Mouse (Mus musculus) heart, adult 2 months (tissue): ENCODE data around the gene Megf6. TPM values are rescaled to one million over a fixed set of nuclear protein-coding genes. Genes with fewer than 3 reads are reported as not detected.

Experiments used
- DNase-seq, 2 experiments: peaks; one replicate each; pipeline ENCODE4 v3.0.0; 2021
- H3K27ac ChIP-seq: fragments of 200-600 bp; 2 replicates; pipeline ENCODE4 v1.8.1; 2022
- H3K27me3 ChIP-seq: fragments of 200-500 bp; 2 replicates; pipeline ENCODE4 v1.6.1; 2012; ENCODE audit warnings: mild to moderate bottlenecking, low read length, inconsistent platforms, mixed read lengths; ENCODE audit not compliant: control insufficient read depth, insufficient read depth
- H3K36me3 ChIP-seq: fragments of 200-500 bp; 2 replicates; pipeline ENCODE4 v1.6.1; 2012; ENCODE audit warnings: low read length, inconsistent platforms; ENCODE audit not compliant: control insufficient read depth, insufficient read depth
- H3K4me1 ChIP-seq: fragments of 200-500 bp; 2 replicates; pipeline ENCODE4 v1.6.1; 2011; ENCODE audit warnings: low read length; ENCODE audit not compliant: control insufficient read depth, insufficient read depth
- H3K4me3 ChIP-seq: fragments of 200-600 bp; 2 replicates; pipeline ENCODE4 v1.8.1; 2022
- H3K79me2 ChIP-seq: fragments of 200-500 bp; replicated peaks from 2 replicates; pipeline ENCODE4 v1.6.1; 2012; ENCODE audit warnings: mild to moderate bottlenecking, inconsistent platforms, low read length, moderate library complexity, mixed read lengths; ENCODE audit not compliant: control insufficient read depth, insufficient read depth
- H3K9ac ChIP-seq: fragments of 200-500 bp; 2 replicates; pipeline ENCODE4 v1.6.1; 2012; ENCODE audit warnings: low read depth, mild to moderate bottlenecking, control low read depth, inconsistent platforms, low read length, mixed read lengths
- CTCF ChIP-seq: fragments of 200-600 bp; IDR thresholded peaks from 2 replicates; pipeline ENCODE4 v1.8.1; 2022; ENCODE audit warnings: antibody characterized with exemption, mild to moderate bottlenecking, moderate library complexity
- EP300 ChIP-seq: fragments of 200-500 bp; IDR thresholded peaks from 2 replicates; pipeline ENCODE4 v1.6.1; 2011; ENCODE audit warnings: low read depth, low read length, control low read depth; ENCODE audit not compliant: insufficient read depth
- POLR2A ChIP-seq: fragments of 200-500 bp; IDR thresholded peaks from 2 replicates; pipeline ENCODE4 v1.6.1; 2011; ENCODE audit warnings: mild to moderate bottlenecking, low read depth, low read length, control low read depth; ENCODE audit not compliant: insufficient read depth
- WGBS: fragments of 180-500 bp; shearing (Covaris S2); methylation state at CpG from one replicate; pipeline ENCODE4 v1.1.7; 2018; 5-methylcytosine and 5-hydroxymethylcytosine counted together
- intact Hi-C: fragments of 180-260 bp; cut with DNase I; formaldehyde crosslinking; loops from one replicate; pipeline ENCODE4 v1.15.1; 2025
- polyA plus RNA-seq: library from polyadenylated mRNA; depleted of rRNA; stranded (reverse); fragments of >200 nt; gene quantifications from 2 replicates; pipeline ENCODE4 v1.2.3, GENCODE M21; 2012
- total RNA-seq, 2 experiments: library from RNA; stranded (reverse); gene quantifications; 2 replicates each; pipeline ENCODE4 v1.2.3; 2021

The Megf6 gene
- total and polyA plus RNA-seq, 3 experiments = 4.1 to 4.9 (median 4.3) TPM

GRCm38 (mm10) chr4:154171931-154172604 is 1.5 kb downstream of the Megf6 start:
- H3K27ac ChIP-seq = no peak overlapping the region
- no peak for DNase-seq
- peaks cover 10% of the 10 kb centered on the region; the same call in 1 of the 2 replicates for H3K27me3 ChIP-seq
- intact Hi-C loops = no loop called here
- no peaks in the 10 kb centered on the region for H3K79me2 ChIP-seq
- TF ChIP-seq EP300 = no peak
- no peak for TF ChIP-seq POLR2A
- no peak for TF ChIP-seq CTCF
- WGBS = 38% methylated on average over 13 of the region's 13 CpGs
- H3K4me3 ChIP-seq = no peak overlapping the region; the same call in 1 of the 2 replicates
- 0 out of 2 replicates have a peak overlapping the region, but pooled peaks have one; percentile 22 for H3K9ac ChIP-seq
- H3K36me3 ChIP-seq = no peaks in the 10 kb centered on the region
- H3K4me1 ChIP-seq = peaks cover 2% of the 10 kb centered on the region; the same call in 1 of the 2 replicates

GRCm38 (mm10) chr4:154177257-154177656 is 6.7 kb downstream of the Megf6 start:
- Histone ChIP-seq H3K4me3 (no peak overlapping the region), H3K27ac (peak overlapping the region; percentile 7; the same call in 1 of the 2 replicates)
- 45% methylated on average over 8 of the region's 8 CpGs for WGBS

GRCm38 (mm10) chr4:154181001-154181400 is 10.5 kb downstream of the Megf6 start:
- peak in 1 of 2 experiments; percentile 39 for DNase-seq
- no peaks in the 10 kb centered on the region for H3K79me2 ChIP-seq
- no peak overlapping the region for H3K4me3 ChIP-seq
- no peak overlapping the region for H3K9ac ChIP-seq
- no peak overlapping the region for H3K27ac ChIP-seq
- intact Hi-C loops = no loop called here
- H3K4me1 ChIP-seq = peaks cover 13% of the 10 kb centered on the region
- H3K27me3 ChIP-seq = no peaks in the 10 kb centered on the region
- no peaks in the 10 kb centered on the region for H3K36me3 ChIP-seq
- no peak for TF ChIP-seq EP300
- no peak for TF ChIP-seq POLR2A
- no peak for TF ChIP-seq CTCF
- 43% methylated on average over 7 of the region's 7 CpGs for WGBS

More at GRCm38 (mm10) chr4:154177257-154177656, 6.7 kb downstream of the Megf6 start:
- intact Hi-C loops = no loop called here
- H3K9ac ChIP-seq = no peak overlapping the region
- no peaks in the 10 kb centered on the region for H3K27me3 ChIP-seq
- H3K36me3 ChIP-seq = no peaks in the 10 kb centered on the region
- peaks cover 6% of the 10 kb centered on the region for H3K4me1 ChIP-seq
- TF ChIP-seq EP300 = no peak
- no peak for TF ChIP-seq CTCF
- no peak for TF ChIP-seq POLR2A
- H3K79me2 ChIP-seq = no peaks in the 10 kb centered on the region
- peak; percentile 67 to 75 for DNase-seq

DNA sequence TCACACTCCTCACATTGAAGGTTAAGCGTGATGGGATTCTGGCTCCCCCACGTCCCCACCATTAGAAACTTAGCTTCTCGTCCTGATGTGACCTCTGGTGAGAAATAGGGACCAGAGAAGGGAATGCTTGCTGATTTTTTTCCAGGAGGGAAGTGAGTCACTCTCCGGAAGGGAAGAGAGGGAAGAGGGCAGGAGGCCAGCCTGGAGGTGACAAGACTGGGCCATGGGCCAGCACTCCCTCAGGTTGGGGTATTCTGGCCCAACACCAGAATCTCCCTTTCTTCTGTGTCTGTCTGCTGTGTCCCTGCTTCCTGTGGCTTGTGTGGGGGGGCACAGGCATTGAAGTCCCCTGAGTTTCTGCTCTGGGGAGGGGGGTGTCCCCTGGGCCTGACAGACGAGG is 13.0 kb downstream of the Megf6 start:
- Histone ChIP-seq H3K9ac (no peak overlapping the region), H3K79me2 (no peaks in the 10 kb centered on the region), H3K4me1 (peaks cover 19% of the 10 kb centered on the region), H3K27me3 (no peaks in the 10 kb centered on the region), H3K27ac (no peak overlapping the region), H3K36me3 (no peaks in the 10 kb centered on the region), H3K4me3 (no peak overlapping the region)
- intact Hi-C loops = no loop called here
- WGBS = 24% methylated on average over 5 of the region's 5 CpGs
- no peak for TF ChIP-seq EP300
- TF ChIP-seq POLR2A = no peak
- TF ChIP-seq CTCF = no peak
- DNase-seq = peak in 1 of 2 experiments; percentile 34

DNA sequence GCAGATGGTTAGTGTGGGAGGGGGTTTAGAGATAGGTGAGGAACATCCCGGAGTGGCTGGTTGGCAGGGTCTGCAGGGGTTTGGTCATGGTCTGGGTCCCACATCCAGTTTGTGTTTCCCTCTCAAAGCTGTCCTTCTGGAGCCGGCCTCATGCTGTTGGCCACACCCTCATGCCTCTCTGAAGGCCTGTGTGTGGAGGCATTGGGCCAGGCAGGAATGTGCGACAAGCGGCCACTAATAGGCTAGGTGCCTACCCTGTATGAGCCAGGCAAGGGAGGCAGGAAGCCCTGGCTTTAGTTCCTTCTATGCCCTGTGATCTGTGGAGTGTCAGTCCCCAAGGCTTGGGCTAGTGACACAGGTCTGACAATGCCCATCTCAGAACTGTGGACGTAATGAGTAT is 14.5 kb downstream of the Megf6 start:
- Histone ChIP-seq H3K9ac (no peak overlapping the region), H3K4me3 (no peak overlapping the region), H3K4me1 (peaks cover 24% of the 10 kb centered on the region), H3K79me2 (no peaks in the 10 kb centered on the region), H3K27ac (no peak overlapping the region; the same call in 1 of the 2 replicates), H3K36me3 (no peaks in the 10 kb centered on the region), H3K27me3 (no peaks in the 10 kb centered on the region)
- 60% methylated on average over 5 of the region's 5 CpGs for WGBS
- no peak for TF ChIP-seq CTCF
- DNase-seq = no peak
- intact Hi-C loops = loop anchor here (2.0 kb wide), 1 partner anchor 18 kb away; no protein-coding TSS in a partner anchor

GRCm38 (mm10) chr4:154186002-154186537 is 15.5 kb downstream of the Megf6 start:
- Histone ChIP-seq H3K4me1 (peaks cover 23% of the 10 kb centered on the region), H3K36me3 (no peaks in the 10 kb centered on the region), H3K79me2 (no peaks in the 10 kb centered on the region), H3K27me3 (no peaks in the 10 kb centered on the region), H3K4me3 (no peak overlapping the region), H3K27ac (no peak overlapping the region; the same call in 1 of the 2 replicates), H3K9ac (no peak overlapping the region)
- DNase-seq = peak in 1 of 2 experiments; percentile 30
- intact Hi-C loops = no loop called here
- WGBS = 42% methylated on average over 11 of the region's 11 CpGs
- TF ChIP-seq POLR2A (no peak), EP300 (no peak), CTCF (no peak)
